Mouse (Mus musculus) natural killer cell, adult 2 months (primary cell): ENCODE measurements around the gene Aldh3b3.
"Not testable (repeated sequence)": the region's sequence is repeated elsewhere in the genome, so short reads cannot be mapped to it uniquely, and the experiment has no call there.

ENCODE experiments used
- DNase-seq, 2 experiments: peaks; one replicate each; pipeline ENCODE4 v3.0.0; 2022; ENCODE audit warnings: low spot score in 2 of 2

Gene Aldh3b3

GRCm38 (mm10) chr19:3935896-3936850, 22.3 kb upstream of the Aldh3b3 start:
- peak; percentile 26 to 68 for DNase-seq

DNA sequence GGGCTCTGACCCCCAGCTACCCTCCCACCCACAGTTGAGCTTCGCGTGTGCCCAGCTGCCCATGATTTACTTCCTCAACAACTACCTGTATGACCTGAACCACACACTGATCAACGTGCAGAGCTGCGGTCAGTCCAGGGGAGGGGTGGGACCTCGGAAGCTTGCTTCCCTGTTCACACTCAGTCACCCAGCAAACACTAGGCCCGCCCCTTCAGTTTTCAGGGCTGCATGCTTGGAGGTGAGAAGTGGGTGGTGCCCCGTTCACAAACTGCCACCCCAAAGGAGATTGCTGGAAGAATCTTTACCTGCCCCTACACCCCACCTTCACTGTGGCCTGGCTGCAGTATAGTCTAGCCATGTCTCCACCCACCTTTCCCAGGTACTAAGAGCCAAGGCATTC, 16.1 kb upstream of the Aldh3b3 start:
- no peak for DNase-seq

DNA sequence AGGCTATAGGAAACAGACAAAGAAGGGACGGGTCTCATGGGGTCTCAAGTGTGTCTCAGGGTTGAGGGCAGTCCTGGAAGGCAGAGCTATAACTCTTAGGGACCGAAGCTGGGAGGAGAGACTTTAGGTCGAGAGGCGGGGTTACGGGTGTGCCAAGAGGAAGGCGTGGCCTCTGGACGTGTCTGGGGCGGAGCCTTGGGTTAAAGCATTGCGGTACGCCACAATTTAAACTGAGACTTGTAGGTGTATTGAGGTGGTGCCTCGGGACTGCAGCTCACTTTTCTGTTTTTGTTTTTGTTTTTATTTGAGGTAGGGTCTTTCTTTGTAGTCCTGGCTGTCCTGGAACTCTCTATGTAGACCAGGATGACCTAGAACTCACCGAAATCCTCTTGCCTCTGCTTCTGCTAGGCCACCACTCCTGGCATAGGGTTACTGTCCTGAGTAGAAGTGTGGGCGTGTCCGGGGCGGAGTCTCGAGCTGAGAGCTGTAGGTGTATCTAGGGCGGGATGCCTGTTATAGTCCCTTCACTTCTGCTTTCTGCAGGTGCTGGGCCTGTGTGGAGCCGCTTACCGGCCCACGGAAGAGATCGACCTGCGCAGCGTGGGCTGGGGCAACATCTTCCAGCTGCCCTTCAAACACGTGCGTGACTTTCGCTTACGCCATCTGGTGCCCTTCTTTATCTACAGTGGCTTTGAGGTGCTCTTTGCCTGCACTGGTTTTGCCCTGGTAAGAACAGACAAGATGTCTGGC, 15.3 kb upstream of the Aldh3b3 start:
- peak in 1 of 2 experiments; percentile 78 for DNase-seq

- DNase-seq: peak; percentile 52 to 54
These were observed 12.4 kb upstream of the Aldh3b3 start for GRCm38 (mm10) chr19:3945872-3946564.

GRCm38 (mm10) chr19:3946715-3947114, 11.7 kb upstream of the Aldh3b3 start:
- peak; percentile 50 to 65 for DNase-seq

DNA sequence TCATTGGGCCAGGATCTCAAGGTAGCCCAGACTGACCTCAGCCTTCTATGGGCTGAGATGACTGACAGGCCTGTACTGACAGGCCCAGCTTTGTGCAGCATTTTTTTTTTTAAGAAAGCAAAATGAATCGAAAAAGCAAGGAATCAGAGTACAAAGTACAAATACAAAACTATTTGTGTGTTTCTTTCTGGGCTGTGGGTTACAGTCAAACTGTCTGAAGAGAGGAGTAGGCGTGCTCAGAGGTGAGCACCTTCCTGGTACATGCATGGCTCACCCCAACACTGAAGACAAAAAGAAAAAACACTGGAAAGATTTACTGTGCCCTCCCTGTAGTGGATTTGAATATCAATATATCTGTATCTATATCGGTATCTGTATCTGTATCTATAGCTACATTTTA, 10.6 kb upstream of the Aldh3b3 start:
- no peak for DNase-seq

DNA sequence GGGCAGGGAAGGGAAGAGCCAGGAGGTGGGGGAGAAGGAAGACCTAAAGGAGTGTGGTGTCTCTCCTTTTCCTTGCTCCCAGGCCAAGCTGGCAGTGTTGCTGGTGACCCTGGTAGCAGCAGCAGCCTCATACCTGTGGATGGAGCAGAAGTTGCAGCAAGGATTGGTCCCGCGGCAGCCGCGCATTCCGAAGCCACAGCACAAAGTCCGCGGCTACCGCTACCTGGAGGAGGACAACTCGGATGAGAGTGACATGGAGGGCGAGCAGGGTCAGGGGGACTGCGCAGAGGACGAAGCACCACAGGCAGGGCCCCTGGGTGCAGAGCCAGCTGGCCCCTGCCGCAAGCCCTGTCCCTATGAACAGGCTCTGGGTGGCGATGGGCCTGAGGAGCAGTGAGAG, 9.9 kb upstream of the Aldh3b3 start:
- DNase-seq: no peak

DNA sequence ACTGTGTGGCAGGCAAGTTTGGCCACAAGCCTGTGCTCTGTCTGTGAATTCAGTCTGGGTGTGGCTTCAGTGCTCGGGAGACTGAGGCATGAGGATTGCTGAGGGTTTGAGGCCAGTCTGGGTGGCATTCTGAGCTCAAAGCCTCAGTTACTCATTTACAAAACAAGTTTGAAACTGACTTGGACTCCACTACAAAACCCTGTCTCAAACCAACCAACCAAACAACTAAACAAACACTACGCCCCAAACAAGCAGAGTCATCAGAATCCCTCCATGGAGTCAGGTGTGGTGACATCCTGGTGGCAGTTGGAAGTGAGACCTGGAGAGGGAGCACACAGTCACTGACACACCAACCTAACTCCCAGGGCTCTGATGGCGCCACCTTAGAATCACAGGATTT, 8.1 kb upstream of the Aldh3b3 start:
- no peak for DNase-seq

DNA sequence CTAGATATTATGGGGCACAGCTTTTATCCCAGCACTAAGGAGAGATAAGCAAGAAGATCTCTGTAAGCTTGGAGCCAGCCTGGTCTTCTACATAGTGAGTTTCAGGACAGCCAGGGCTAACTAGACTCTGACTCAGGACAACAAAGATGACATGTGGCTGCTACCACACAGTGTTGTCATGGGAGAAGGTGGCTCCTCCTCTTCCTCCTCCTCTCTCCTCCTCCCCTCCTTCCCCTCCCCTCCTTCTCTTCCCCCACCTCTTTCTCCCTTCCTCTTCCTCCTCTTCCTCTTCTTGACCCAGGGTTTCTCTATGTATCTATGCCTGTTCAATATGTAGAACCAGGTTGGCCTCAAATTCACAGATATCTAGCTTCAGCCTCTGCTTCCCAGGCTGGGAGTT, 7.0 kb upstream of the Aldh3b3 start:
- DNase-seq: no peak

GRCm38 (mm10) chr19:3952099-3952498, 6.3 kb upstream of the Aldh3b3 start:
- no peak for DNase-seq

DNA sequence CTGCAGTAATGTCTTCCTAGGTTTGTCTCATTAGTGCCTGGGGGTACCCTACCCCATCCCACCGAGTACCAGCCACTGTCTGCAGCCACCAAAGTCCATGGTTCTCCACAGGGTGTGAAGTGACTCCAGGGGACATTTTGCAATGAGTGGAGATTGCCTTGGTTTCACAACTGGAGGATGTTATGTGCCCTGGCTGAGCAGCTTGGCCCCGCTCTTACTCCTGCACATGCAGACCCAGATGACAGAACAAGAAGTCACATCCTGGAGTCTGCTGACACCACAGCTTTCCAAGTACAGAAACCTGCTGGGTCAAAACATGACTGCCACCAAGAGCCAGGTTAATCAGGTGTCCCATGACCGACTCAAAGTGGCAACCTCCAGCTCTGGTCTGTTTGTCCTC, 3.4 kb upstream of the Aldh3b3 start:
- no peak for DNase-seq

GRCm38 (mm10) chr19:3955804-3956203, 2.6 kb upstream of the Aldh3b3 start:
- no peak for DNase-seq

DNA sequence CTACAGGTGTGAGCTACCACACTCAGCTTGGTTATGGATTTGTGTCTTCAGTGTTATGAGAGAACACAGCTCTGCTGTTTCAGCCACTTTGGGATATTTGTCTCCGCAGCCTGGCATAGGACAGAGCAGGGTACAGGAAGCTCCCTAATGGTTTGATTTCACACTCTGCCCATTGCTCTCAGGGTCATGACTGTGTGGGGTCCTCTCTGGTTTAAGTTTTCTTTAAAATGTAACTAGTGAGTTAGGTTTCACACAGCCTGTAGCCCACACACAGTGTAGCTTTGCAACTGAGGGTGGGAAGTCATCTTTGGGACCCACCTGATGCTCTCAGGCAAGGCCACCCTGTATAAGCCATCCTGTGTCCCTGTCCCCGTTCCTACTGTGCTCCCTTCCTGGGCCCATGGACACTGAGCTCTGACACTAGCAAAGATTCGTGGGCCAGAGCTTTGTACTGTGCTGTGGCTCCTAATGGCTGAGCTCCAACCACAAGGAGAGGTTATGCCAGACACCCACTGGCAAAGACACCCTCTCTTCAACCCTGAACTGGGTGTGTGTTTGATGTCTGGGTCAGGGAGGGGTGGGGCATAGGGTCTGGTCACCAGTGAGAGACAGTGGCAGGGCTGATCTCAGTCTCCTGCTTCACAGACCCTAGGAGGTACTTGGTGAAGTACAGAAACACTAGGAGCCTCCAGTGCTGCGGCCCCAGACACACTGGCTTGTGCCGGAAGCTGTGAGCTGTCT, 979 bp upstream of the Aldh3b3 start:
- DNase-seq: not testable (repeated sequence)

DNA sequence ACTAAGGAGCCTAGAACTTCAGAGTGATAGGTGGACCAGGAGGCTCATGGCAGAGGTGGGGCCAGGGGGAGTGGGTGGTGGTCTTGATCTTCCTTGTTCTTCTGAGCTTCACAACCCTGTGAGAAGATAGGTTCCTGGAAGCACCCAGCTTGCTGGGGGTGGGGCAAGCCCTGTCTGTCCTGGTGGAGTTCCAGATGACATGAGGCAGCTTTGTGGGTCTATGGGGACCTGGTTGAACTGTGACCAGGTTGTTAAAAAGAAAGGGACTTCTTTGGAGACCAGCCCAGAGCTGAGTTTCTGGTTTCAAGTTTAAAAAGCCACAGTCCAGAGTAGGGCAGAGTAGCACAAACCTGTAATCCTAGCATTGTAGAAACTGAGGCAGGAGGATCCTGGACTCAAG, 585 bp downstream of the Aldh3b3 start:
- DNase-seq: no peak

DNA sequence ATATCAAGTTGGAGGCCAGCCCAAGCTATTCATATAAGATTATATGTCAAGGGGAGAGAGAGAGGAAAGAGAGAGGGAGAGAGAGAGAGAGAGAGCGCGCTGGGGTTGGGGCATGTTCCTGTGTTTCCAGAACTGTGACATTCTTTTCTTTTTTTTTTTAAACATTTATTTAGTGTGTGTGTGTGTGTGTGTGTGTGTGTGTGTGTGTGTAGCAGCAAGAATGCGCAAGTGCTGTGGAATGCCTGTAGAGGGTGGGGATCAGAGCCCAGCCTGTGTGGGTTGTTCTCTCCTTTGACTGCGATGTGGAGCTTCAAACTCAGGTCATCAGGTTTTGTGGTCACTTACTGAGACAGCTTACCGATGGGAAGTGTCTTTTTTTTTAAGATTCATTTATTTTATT, 1.8 kb downstream of the Aldh3b3 start:
- DNase-seq: no peak

- not testable (repeated sequence) for DNase-seq
These were observed 3.4 kb downstream of the Aldh3b3 start for GRCm38 (mm10) chr19:3961805-3962204.

GRCm38 (mm10) chr19:3962469-3962868, 4.0 kb downstream of the Aldh3b3 start:
- no peak for DNase-seq

DNA sequence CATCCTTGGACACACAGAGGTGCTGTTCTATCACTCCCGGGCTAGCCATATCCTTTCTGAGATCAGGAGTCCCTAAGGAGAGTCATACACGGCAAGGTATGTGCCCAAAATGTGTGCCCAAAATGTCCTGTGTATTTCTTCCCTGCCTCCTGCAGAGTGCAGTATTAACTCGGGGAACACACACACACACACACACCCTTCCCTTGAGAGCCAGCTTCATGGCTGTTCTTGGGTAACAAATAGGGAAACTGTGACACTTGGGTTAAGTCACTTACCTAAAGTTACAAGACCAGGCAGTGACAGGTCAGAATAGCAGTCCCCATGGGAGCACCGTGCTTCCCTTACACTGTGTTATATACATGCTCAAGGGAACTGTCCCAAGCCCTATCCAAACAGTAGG, 5.6 kb downstream of the Aldh3b3 start:
- no peak for DNase-seq

- DNase-seq: no peak
These were observed 8.1 kb downstream of the Aldh3b3 start for GRCm38 (mm10) chr19:3966330-3967075.

GRCm38 (mm10) chr19:3967258-3967657, 8.8 kb downstream of the Aldh3b3 start:
- no peak for DNase-seq

- no peak for DNase-seq
These were observed 13.8 kb downstream of the Aldh3b3 start, which contains the start of gene Aldh3b2 for GRCm38 (mm10) chr19:3972229-3972628. Gene Aldh3b2, plus strand, starts transcription at chr19:3972328.
